Mouse (Mus musculus) myocyte (in vitro differentiated cells): ENCODE measurements around the gene Itgb5. TPM values are rescaled to one million over a fixed set of nuclear protein-coding genes. Genes with fewer than 3 reads are reported as not detected.

Experiments
- H3K27me3 ChIP-seq: one replicate; pipeline ENCODE4 v1.6.1; 2011; ENCODE audit not compliant: control insufficient read depth, insufficient read depth, insufficient read length
- H3K36me3 ChIP-seq: one replicate; pipeline ENCODE4 v1.6.1; 2011; ENCODE audit not compliant: control insufficient read depth, insufficient read depth
- H3K4me2 ChIP-seq: one replicate; pipeline ENCODE4 v1.6.1; 2011; ENCODE audit warnings: low read depth, control low read depth
- H3K4me3 ChIP-seq: one replicate; pipeline ENCODE4 v1.5.1; 2011; ENCODE audit warnings: mild to moderate bottlenecking, control low read depth, moderate library complexity
- H3K79me2 ChIP-seq: one replicate; pipeline ENCODE4 v1.6.1; 2011; ENCODE audit not compliant: control insufficient read depth, insufficient read depth
- H3ac ChIP-seq: one replicate; pipeline ENCODE4 v1.6.1; 2011; ENCODE audit not compliant: control insufficient read depth, insufficient read length
- CEBPB ChIP-seq: IDR thresholded peaks from 2 replicates; pipeline ENCODE4 v1.6.1; 2011; ENCODE audit warnings: mild to moderate bottlenecking, moderate library complexity; ENCODE audit not compliant: poor library complexity, insufficient read depth, severe bottlenecking
- E2F4 ChIP-seq: IDR thresholded peaks from one replicate; pipeline ENCODE4 v1.6.1; 2011; ENCODE audit warnings: mild to moderate bottlenecking, control low read depth, moderate library complexity; ENCODE audit not compliant: insufficient read depth
- MAX ChIP-seq: IDR thresholded peaks from one replicate; pipeline ENCODE4 v1.6.1; 2011; ENCODE audit warnings: low read depth, mild to moderate bottlenecking, control low read depth
- MYOD1 ChIP-seq, 3 experiments: IDR thresholded peaks; one replicate each; pipeline ENCODE4 v1.6.1; 2011; ENCODE audit warnings: control low read depth in 2 of 3, low read depth in 2 of 3, mild to moderate bottlenecking in 2 of 3, moderate library complexity in 1 of 3; ENCODE audit not compliant: insufficient read length in 2 of 3, control insufficient read depth in 1 of 3
- MYOG ChIP-seq, 3 experiments: IDR thresholded peaks; one replicate each; pipeline ENCODE4 v1.6.1; 2011; ENCODE audit warnings: control low read depth in 2 of 3, low read depth in 2 of 3, mild to moderate bottlenecking in 2 of 3; ENCODE audit not compliant: insufficient read length in 2 of 3, control insufficient read depth in 1 of 3, insufficient read depth in 1 of 3
- POLR2A ChIP-seq: IDR thresholded peaks from one replicate; pipeline ENCODE4 v1.6.1; 2011; ENCODE audit warnings: low read depth, mild to moderate bottlenecking, control low read depth, moderate library complexity; ENCODE audit not compliant: insufficient read length
- POLR2AphosphoS2 ChIP-seq: IDR thresholded peaks from one replicate; pipeline ENCODE4 v1.6.1; 2011; ENCODE audit warnings: low read depth, control low read depth; ENCODE audit not compliant: insufficient read length
- REST ChIP-seq: IDR thresholded peaks from one replicate; pipeline ENCODE4 v1.6.1; 2011; ENCODE audit warnings: mild to moderate bottlenecking, control low read depth, moderate library complexity; ENCODE audit not compliant: insufficient read depth, insufficient read length
- SRF ChIP-seq: IDR thresholded peaks from one replicate; pipeline ENCODE4 v1.6.1; 2011; ENCODE audit warnings: low read depth; ENCODE audit not compliant: control insufficient read depth, insufficient read length
- TCF12 ChIP-seq: IDR thresholded peaks from one replicate; pipeline ENCODE4 v1.6.1; 2011; ENCODE audit warnings: mild to moderate bottlenecking, control low read depth; ENCODE audit not compliant: poor library complexity, insufficient read depth, severe bottlenecking
- TCF3 ChIP-seq: IDR thresholded peaks from one replicate; pipeline ENCODE4 v1.6.1; 2011; ENCODE audit warnings: low read depth, control low read depth; ENCODE audit not compliant: insufficient read length
- USF1 ChIP-seq: IDR thresholded peaks from one replicate; pipeline ENCODE4 v1.6.1; 2011; ENCODE audit warnings: low read depth, mild to moderate bottlenecking, control low read depth, moderate library complexity
- polyA plus RNA-seq: library from polyadenylated mRNA; unstranded; fragments of >200 nt; fragmentation: generic; extraction: Trizol; gene quantifications from one replicate; pipeline ENCODE4 v1.2.1, GENCODE M21; 2012; ENCODE audit warnings: missing spikeins

The Itgb5 gene
- polyA plus RNA-seq, 1 experiment: 114 TPM

DNA sequence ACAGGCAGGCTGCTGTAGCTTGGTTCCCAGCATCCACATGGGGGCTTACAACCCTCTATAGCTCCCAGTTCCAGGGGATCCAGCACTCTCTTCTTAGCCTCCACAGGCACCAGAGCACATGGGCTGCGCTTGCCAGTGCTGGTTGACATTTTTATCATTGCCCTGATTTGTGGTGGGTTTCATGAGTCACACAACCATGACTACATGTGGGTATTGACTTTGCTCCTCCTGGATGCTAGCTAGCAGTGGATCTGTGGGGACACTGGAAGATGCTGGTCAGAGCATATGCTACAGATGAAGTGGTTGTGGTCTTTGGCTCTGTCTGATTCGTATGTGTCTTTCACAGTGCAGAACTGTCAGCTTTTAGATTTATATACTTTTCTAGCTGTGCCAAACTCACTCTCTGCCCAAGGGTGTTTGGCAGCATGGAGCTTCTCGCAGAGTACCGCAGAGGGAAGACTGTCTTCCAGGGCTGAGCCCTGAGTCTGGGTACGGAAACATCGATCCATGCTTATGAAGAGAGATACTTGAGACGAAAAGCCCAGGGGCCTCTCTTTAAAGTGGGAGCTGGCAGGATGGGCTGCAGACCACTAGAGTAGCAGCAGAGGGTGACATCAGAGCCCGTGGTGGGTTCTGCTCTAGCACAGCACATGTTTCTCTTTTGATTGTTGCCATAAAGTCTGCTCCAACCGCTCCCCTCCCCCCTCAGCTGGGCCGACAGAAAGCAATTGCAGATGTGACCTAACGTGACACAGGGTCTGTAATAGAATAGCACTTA is 74.4 kb downstream of the Itgb5 start:
- H3K27me3 ChIP-seq: no peaks in the 10 kb centered on the region
- no peaks in the 10 kb centered on the region for H3K36me3 ChIP-seq
- H3K79me2 ChIP-seq: no peaks in the 10 kb centered on the region
- peak overlapping the region; percentile 5 for H3K4me2 ChIP-seq
- H3K4me3 ChIP-seq: no peak overlapping the region
- TF ChIP-seq TCF12 (no peak), MYOG (IDR thresholded peaks at IDR 0.05; ENCODE audit: control insufficient read depth in 1 of 3, insufficient read depth in 1 of 3, insufficient read length in 2 of 3, low read depth in 2 of 3) (no peak), E2F4 (no peak)
- H3ac ChIP-seq: no peak overlapping the region

DNA sequence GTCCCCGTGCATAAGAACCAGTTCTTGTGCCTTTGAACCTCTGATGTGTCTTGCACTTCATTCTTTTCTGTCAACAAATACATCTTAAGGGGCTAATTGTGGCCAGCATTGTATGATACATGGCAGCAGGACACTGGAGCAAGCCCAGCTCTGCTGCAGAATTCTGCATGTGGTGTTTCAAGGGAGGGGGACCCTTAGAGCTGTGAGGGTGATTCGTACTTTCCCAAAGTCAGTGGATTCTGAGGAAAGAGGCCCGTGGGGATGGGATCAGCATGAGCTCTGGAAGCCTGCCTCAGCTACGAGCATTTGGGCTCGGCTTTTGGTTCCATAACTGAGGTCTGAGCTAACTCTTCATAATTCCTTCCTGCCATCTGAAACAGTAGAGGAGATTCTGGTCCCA is 75.1 kb downstream of the Itgb5 start:
- H3ac ChIP-seq: no peak overlapping the region
- TF ChIP-seq CEBPB: no peak
- no peak for TF ChIP-seq E2F4
- no peak for TF ChIP-seq POLR2AphosphoS2
- TF ChIP-seq MAX: no peak
- no peak for TF ChIP-seq TCF3
- H3K79me2 ChIP-seq: no peaks in the 10 kb centered on the region
- no peak overlapping the region for H3K4me2 ChIP-seq
- H3K4me3 ChIP-seq: no peak overlapping the region
- no peaks in the 10 kb centered on the region for H3K36me3 ChIP-seq
- no peaks in the 10 kb centered on the region for H3K27me3 ChIP-seq

DNA sequence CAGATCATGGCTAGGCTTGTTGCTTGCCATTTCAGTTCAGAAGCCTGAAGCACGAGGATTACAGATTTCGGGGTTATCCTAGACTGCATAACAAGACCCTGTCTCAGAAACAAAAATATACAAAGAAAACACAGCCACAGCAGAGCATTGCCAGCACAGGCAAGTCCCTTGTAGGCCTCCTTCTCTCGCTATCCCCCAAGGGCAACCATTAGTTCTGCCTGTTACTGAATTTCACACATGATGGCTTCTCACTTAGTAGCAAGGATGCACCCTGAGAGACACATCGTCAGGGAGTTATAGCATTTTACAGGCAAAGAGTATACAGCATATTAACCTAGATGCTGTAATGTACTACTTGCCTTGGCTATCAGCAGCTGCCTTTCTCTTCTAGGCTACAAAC is 78.8 kb downstream of the Itgb5 start:
- no peaks in the 10 kb centered on the region for H3K27me3 ChIP-seq
- no peak overlapping the region for H3K4me3 ChIP-seq
- TF ChIP-seq TCF12 (no peak), MAX (no peak), USF1 (no peak), POLR2A (no peak), POLR2AphosphoS2 (no peak), E2F4 (no peak)
- H3K36me3 ChIP-seq: no peaks in the 10 kb centered on the region
- H3K79me2 ChIP-seq: no peaks in the 10 kb centered on the region
- no peak overlapping the region for H3K4me2 ChIP-seq
- no peak overlapping the region for H3ac ChIP-seq

DNA sequence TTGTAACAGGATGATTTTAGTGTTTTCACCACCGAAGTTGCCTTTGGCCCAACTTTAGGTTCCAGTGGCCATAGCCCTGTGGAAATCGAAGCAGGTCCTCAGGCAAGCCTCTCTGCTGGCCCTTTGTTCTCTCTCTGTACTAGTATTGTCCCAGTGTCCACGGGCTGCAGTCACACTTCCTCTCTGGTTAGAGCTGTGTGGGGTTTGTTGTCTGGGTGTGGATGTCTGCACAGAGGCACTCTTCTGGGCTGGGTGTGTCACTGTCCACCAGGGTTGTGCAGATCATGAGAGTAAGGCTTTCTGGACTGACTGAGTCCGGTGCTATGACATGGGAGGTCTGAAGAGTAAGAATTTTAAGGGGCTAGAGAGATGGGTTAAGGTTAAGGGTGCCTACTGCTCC is 85.5 kb downstream of the Itgb5 start:
- no peaks in the 10 kb centered on the region for H3K36me3 ChIP-seq
- no peaks in the 10 kb centered on the region for H3K27me3 ChIP-seq
- H3K4me2 ChIP-seq: no peak overlapping the region
- H3K4me3 ChIP-seq: no peak overlapping the region
- no peak overlapping the region for H3ac ChIP-seq
- TF ChIP-seq POLR2AphosphoS2 (no peak), SRF (no peak), MYOG (IDR thresholded peaks at IDR 0.05; ENCODE audit: control insufficient read depth in 1 of 3, insufficient read depth in 1 of 3, insufficient read length in 2 of 3, low read depth in 2 of 3) (no peak), MYOD1 (IDR thresholded peaks at IDR 0.05; ENCODE audit: control insufficient read depth in 1 of 3, insufficient read length in 2 of 3, low read depth in 2 of 3) (no peak), TCF3 (no peak), CEBPB (no peak), E2F4 (no peak)
- H3K79me2 ChIP-seq: no peaks in the 10 kb centered on the region

DNA sequence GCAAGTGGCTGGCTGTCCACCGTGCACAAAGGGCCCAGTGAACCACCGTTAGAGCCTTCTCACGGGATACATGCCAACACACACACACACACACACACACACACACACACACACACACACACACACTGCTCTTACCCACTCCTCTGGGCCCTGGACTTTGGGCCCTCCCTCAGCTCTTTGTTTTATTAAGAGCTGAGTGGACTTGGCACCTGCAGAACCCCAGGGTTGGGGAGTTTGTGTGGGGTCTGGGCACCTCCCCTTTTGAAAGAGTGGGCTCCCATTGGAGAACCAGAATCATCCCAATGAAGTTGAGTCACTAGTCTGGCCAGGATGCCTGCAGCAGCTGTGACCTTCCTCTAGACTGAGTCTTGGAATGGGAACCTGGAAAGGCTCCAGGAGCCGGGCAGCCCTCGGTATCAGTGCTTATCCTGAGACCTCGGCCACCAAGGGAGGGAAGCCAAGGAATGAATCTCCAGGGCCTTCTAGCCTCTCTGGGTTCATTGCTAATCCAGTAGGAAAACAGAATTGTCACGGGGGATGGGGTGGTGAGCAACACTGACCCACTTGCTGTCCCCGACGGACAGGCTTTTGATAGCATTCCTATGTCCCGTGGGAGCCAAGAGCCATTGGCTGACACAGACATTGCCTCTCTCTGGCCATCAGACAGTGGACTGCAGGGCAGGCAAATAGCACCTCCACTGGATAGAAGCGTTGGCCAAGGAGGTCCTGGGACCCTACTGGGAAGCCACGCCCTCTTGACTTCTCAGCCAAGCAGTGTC is 87.2 kb downstream of the Itgb5 start:
- H3K4me3 ChIP-seq: no peak overlapping the region
- peak overlapping the region; percentile 75 for H3K4me2 ChIP-seq
- TF ChIP-seq MAX (no peak), SRF (no peak), CEBPB (no peak), TCF12 (peak; percentile 40), TCF3 (no peak), MYOG (IDR thresholded peaks at IDR 0.05; ENCODE audit: control insufficient read depth in 1 of 3, insufficient read depth in 1 of 3, insufficient read length in 2 of 3, low read depth in 2 of 3) (peak; percentile 42 to 75 (median 51)), POLR2AphosphoS2 (no peak), USF1 (no peak), E2F4 (no peak), REST (no peak), POLR2A (no peak), MYOD1 (IDR thresholded peaks at IDR 0.05; ENCODE audit: control insufficient read depth in 1 of 3, insufficient read length in 2 of 3, low read depth in 2 of 3) (peak; percentile 54 to 85 (median 84))
- H3K27me3 ChIP-seq: no peaks in the 10 kb centered on the region
- no peaks in the 10 kb centered on the region for H3K79me2 ChIP-seq
- no peak overlapping the region for H3ac ChIP-seq
- peaks cover 4% of the 10 kb centered on the region for H3K36me3 ChIP-seq
